Mouse (Mus musculus): ENCODE data around the gene Supt5. TPM values are rescaled to one million over a fixed set of nuclear protein-coding genes. Genes with fewer than 3 reads are reported as not detected.

Supt5 gene
- polyA plus RNA-seq, 1 experiment from 2014 or later = 104 TPM

- peaks cover 53% of the 10 kb centered on the region for H3K36me3 ChIP-seq
- WGBS = 45% methylated on average over 7 of the region's 7 CpGs
- ATAC-seq (replicated peaks) = no peak
These were observed 19.9 kb upstream of the Supt5 start for GRCm38 (mm10) chr7:28358431-28358830.

DNA sequence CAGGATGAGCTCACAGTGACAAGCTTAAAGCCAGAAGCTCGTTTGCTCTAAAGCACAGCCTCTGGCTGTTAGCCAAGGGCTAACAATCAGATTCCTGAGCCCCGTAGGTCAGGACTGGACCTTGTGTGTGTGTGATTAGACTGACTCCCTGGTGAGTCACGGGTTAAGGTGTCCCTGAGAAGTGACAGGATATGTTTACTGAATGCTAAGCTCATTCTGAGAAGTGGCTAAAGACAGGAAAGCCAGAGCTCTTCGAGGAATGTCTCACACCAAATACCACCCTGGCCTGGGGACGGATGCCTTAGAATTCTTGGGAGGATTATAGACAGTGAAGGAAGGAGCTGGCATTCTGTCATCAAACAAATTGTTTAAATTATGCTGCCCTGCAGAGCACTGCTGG is 19.4 kb upstream of the Supt5 start:
- Histone ChIP-seq H3K4me1 (peaks cover 4% of the 10 kb centered on the region; the same call in 1 of the 2 replicates), H3K4me3 (no peak overlapping the region), H3K27ac (replicated peaks) (no peak overlapping the region; the same call in 1 of the 2 replicates), H3K9ac (replicated peaks) (no peak overlapping the region), H3K27me3 (no peaks in the 10 kb centered on the region), H3K4me2 (replicated peaks) (no peak overlapping the region), H3K36me3 (peaks cover 56% of the 10 kb centered on the region), H3K9me3 (no peaks in the 10 kb centered on the region)
- no peak for ATAC-seq (replicated peaks)
- 0% methylated on average over 5 of the region's 5 CpGs for WGBS

More at GRCm38 (mm10) chr7:28358431-28358830, 19.9 kb upstream of the Supt5 start:
- H3K9me3 ChIP-seq = no peaks in the 10 kb centered on the region
- no peak overlapping the region; the same call in 1 of the 2 replicates for H3K27ac ChIP-seq (replicated peaks)
- H3K4me1 ChIP-seq = peaks cover 4% of the 10 kb centered on the region; the same call in 1 of the 2 replicates
- no peak overlapping the region for H3K9ac ChIP-seq (replicated peaks)
- H3K4me3 ChIP-seq = no peak overlapping the region
- no peaks in the 10 kb centered on the region for H3K27me3 ChIP-seq
- no peak overlapping the region for H3K4me2 ChIP-seq (replicated peaks)

GRCm38 (mm10) chr7:28356981-28357380 is 18.4 kb upstream of the Supt5 start:
- H3K4me1 ChIP-seq = peaks cover 7% of the 10 kb centered on the region
- no peak overlapping the region for H3K9ac ChIP-seq (replicated peaks)
- no peaks in the 10 kb centered on the region for H3K27me3 ChIP-seq
- no peaks in the 10 kb centered on the region for H3K9me3 ChIP-seq
- ATAC-seq (replicated peaks) = no peak
- no peak overlapping the region for H3K4me3 ChIP-seq
- peaks cover 59% of the 10 kb centered on the region for H3K36me3 ChIP-seq
- H3K4me2 ChIP-seq (replicated peaks) = no peak overlapping the region
- 4% methylated on average over 5 of the region's 5 CpGs for WGBS
- peak overlapping the region; percentile 17; the same call in 1 of the 2 replicates for H3K27ac ChIP-seq (replicated peaks)

GRCm38 (mm10) chr7:28355221-28355620 is 16.7 kb upstream of the Supt5 start:
- ATAC-seq (replicated peaks) = no peak
- no peak overlapping the region for H3K4me2 ChIP-seq (replicated peaks)
- no peak overlapping the region for H3K4me3 ChIP-seq
- H3K4me1 ChIP-seq = peaks cover 16% of the 10 kb centered on the region
- 94% methylated on average over 3 of the region's 3 CpGs for whole genome bisulfite sequencing
- H3K9me3 ChIP-seq = no peaks in the 10 kb centered on the region
- H3K36me3 ChIP-seq = peaks cover 45% of the 10 kb centered on the region
- no peak overlapping the region for H3K9ac ChIP-seq (replicated peaks)
- no peak overlapping the region for H3K27ac ChIP-seq (replicated peaks)
- no peaks in the 10 kb centered on the region for H3K27me3 ChIP-seq

DNA sequence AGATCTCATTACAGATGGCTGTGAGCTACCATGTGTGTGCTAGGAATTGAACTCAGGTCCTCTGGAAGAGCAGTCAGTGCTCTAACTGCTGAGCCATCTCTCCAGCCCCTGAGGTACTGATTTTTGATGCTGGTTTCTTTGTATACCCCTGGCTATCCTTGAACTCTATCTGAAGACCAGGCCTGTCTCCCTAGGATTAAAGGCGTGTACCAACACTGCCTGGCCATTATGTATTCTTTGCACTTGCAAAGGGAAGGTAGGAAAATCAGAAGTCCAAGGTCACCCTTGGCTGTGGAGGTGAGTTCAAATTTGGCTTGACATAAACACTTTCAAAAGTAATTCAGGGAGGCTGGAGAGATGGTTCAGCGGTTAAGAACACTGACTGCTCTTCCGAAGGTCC is 16.1 kb upstream of the Supt5 start:
- no peak for ATAC-seq (replicated peaks)
- Histone ChIP-seq H3K27ac (replicated peaks) (no peak overlapping the region), H3K36me3 (peaks cover 38% of the 10 kb centered on the region), H3K9ac (replicated peaks) (no peak overlapping the region), H3K4me3 (no peak overlapping the region), H3K9me3 (no peaks in the 10 kb centered on the region), H3K4me2 (replicated peaks) (no peak overlapping the region), H3K27me3 (no peaks in the 10 kb centered on the region), H3K4me1 (peaks cover 21% of the 10 kb centered on the region)
- 86% methylated on average over 3 of the region's 3 CpGs for WGBS

GRCm38 (mm10) chr7:28354113-28354581 is 15.6 kb upstream of the Supt5 start:
- WGBS = 92% methylated on average over 3 of the region's 3 CpGs
- no peak for ATAC-seq (replicated peaks)
- H3K4me1 ChIP-seq = peaks cover 22% of the 10 kb centered on the region

DNA sequence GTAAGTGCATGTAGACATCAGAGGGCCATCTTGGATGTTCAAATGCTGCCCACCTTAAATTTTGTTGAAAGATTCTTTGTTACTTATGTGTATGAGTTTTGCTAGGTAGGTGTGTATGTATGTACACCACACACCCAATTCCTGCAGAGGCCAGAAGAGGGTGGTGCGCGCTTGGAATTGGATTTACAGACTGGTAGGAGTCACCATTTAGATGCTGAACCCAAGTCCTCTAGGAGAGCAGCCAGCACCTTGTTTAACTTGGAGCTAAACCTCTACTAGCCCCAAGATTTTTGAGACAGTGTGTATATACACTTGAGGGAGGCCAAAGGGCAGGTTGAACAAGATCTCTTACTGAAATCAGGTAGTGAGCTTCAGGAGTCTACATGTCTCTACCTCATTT is 14.7 kb upstream of the Supt5 start:
- Histone ChIP-seq H3K27me3 (no peaks in the 10 kb centered on the region), H3K36me3 (peaks cover 34% of the 10 kb centered on the region), H3K4me3 (no peak overlapping the region), H3K9me3 (no peaks in the 10 kb centered on the region), H3K9ac (replicated peaks) (no peak overlapping the region), H3K4me1 (peaks cover 20% of the 10 kb centered on the region), H3K27ac (replicated peaks) (no peak overlapping the region), H3K4me2 (replicated peaks) (no peak overlapping the region)
- WGBS = 98% methylated on average over 2 of the region's 2 CpGs
- no peak for ATAC-seq (replicated peaks)

More at GRCm38 (mm10) chr7:28354113-28354581, 15.6 kb upstream of the Supt5 start:
- Histone ChIP-seq H3K4me2 (replicated peaks) (no peak overlapping the region), H3K27ac (replicated peaks) (no peak overlapping the region), H3K27me3 (no peaks in the 10 kb centered on the region), H3K9me3 (no peaks in the 10 kb centered on the region), H3K4me3 (no peak overlapping the region), H3K36me3 (peaks cover 34% of the 10 kb centered on the region), H3K9ac (replicated peaks) (no peak overlapping the region)

- Histone ChIP-seq H3K36me3 (peaks cover 34% of the 10 kb centered on the region), H3K4me2 (replicated peaks) (peak overlapping the region; percentile 88), H3K9me3 (no peaks in the 10 kb centered on the region), H3K9ac (replicated peaks) (peak overlapping the region; percentile 97), H3K4me3 (peak overlapping the region; percentile 93), H3K27me3 (no peaks in the 10 kb centered on the region), H3K4me1 (peaks cover 18% of the 10 kb centered on the region), H3K27ac (replicated peaks) (no peak overlapping the region)
- ATAC-seq (replicated peaks) = no peak
- WGBS = 47% methylated on average over 4 of the region's 4 CpGs
These were observed 13.2 kb upstream of the Supt5 start for GRCm38 (mm10) chr7:28351676-28352191.

DNA sequence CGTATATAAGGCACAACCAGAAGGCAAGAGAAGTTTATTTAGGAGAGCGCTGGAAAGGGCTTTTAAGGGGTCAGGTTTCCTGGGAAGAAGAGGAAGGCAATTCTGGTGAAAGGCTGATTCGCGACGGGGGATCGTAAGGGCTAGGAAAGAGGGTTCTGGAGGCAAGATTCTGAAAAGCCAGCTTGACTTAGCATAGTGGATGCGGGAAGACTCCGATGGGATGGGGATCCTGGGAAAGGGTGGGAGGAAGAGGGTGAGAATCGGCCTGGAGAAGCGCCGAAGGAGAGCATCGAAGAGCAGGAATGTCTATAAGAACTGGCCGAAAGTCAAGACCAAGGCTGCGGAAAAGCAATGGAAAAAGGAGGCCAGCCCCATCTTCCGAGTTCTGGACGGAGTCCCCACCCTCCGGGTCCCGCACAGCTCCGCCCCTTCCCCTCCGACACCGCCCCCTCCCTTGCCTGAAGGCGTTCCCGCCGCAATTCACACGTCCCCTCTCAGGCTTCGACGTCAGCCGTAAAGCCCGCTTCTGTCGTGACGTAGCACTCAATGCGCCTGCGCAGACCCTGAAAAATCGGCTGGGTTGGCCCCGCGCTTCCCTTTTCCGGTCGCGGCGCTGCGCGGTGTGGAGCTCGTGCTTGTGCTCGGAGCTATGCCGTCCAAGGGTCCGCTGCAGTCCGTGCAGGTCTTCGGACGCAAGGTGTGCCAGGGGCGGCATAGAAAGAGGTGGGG is 11.8 kb upstream of the Supt5 start, which contains the start of gene Rps16:
Gene Rps16, plus strand, starts transcription at position 498 of the 729 bp plus-strand sequence.
- Histone ChIP-seq H3K4me2 (replicated peaks) (peak within 1 kb of the TSS; percentile 88), H3K4me3 (peak within 1 kb of the TSS; percentile 93), H3K27ac (replicated peaks) (peak within 1 kb of the TSS; percentile 85), H3K27me3 (no peaks in the 10 kb centered on the region), H3K4me1 (peaks cover 18% of the 10 kb centered on the region), H3K9me3 (no peaks in the 10 kb centered on the region), H3K9ac (replicated peaks) (peak within 1 kb of the TSS; percentile 97), H3K36me3 (peaks cover 31% of the 10 kb centered on the region)
- peak; percentile 93 for ATAC-seq (replicated peaks)
- under 1% methylated on average over 49 of the region's 50 CpGs for WGBS

GRCm38 (mm10) chr7:28348601-28349000 is 10.1 kb upstream of the Supt5 start:
- no peak for ATAC-seq (replicated peaks)
- no peak overlapping the region for H3K9ac ChIP-seq (replicated peaks)

GRCm38 (mm10) chr7:28347746-28348145 is 9.2 kb upstream of the Supt5 start:
- Histone ChIP-seq H3K27me3 (no peaks in the 10 kb centered on the region), H3K9me3 (no peaks in the 10 kb centered on the region), H3K4me2 (replicated peaks) (no peak overlapping the region), H3K27ac (replicated peaks) (no peak overlapping the region), H3K4me1 (peaks cover 18% of the 10 kb centered on the region), H3K9ac (replicated peaks) (no peak overlapping the region), H3K36me3 (peaks cover 8% of the 10 kb centered on the region), H3K4me3 (no peak overlapping the region)
- no peak for ATAC-seq (replicated peaks)
- WGBS = 89% methylated on average over 3 of the region's 3 CpGs

More at GRCm38 (mm10) chr7:28348601-28349000, 10.1 kb upstream of the Supt5 start:
- Histone ChIP-seq H3K36me3 (peaks cover 17% of the 10 kb centered on the region), H3K9me3 (no peaks in the 10 kb centered on the region), H3K4me3 (no peak overlapping the region), H3K27ac (replicated peaks) (no peak overlapping the region), H3K4me1 (peaks cover 18% of the 10 kb centered on the region), H3K27me3 (no peaks in the 10 kb centered on the region), H3K4me2 (replicated peaks) (no peak overlapping the region)
- WGBS = 84% methylated on average over 7 of the region's 7 CpGs

GRCm38 (mm10) chr7:28344637-28345036 is 6.1 kb upstream of the Supt5 start:
- H3K4me3 ChIP-seq = no peak overlapping the region
- H3K27ac ChIP-seq (replicated peaks) = no peak overlapping the region
- H3K27me3 ChIP-seq = no peaks in the 10 kb centered on the region
- H3K4me1 ChIP-seq = peaks cover 1% of the 10 kb centered on the region
- no peaks in the 10 kb centered on the region for H3K9me3 ChIP-seq
- H3K9ac ChIP-seq (replicated peaks) = no peak overlapping the region
- WGBS = 5% methylated on average over 4 of the region's 4 CpGs
- H3K36me3 ChIP-seq = no peaks in the 10 kb centered on the region
- H3K4me2 ChIP-seq (replicated peaks) = no peak overlapping the region
- ATAC-seq (replicated peaks) = 0 out of 2 replicates have a peak, but pooled peaks have one; percentile 23
